ENCODE assay signal across 26 mouse cellular contexts in the genomic region with DNA sequence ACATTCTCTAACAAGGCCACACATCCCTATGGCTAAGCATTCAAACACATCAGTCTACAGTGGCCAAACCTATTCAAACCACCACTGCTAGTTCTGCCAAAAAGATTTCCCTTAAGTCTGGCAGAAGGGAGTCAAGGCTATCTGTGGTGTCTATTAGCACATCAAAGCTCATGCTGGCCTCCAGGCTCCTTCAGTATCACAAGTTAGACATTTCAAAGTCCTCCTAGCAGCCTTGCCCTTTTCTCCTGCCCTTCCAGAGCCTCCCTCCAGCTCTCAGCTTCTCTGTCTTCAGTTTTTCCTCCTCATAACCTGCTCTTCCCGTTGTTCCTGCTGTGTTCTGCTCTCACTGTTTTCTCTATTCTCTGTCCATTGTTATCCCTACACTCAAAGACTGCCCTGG.
"Had no signal": no experiment of that assay in that cellular context is flagged by ENCODE, and none has a peak within 500 bp of the region (broad histone marks: within the 10 kb centered on the region; RNA-seq: fewer than 3 reads in every experiment).

No protein-coding gene starts in this region.

- H3K9ac ChIP-seq: heart, embryonic 12.5 days; hindbrain, embryonic 12.5 days; hindbrain, embryonic 14.5 days; intestine, embryonic 15.5 days; limb, embryonic 12.5 days; liver, embryonic 13.5 days; liver, embryonic 15.5 days had no signal

- ATAC-seq: hindbrain, embryonic 16.5 days; inflammation-experienced regulatory T-cells, adult 6 months; intestine, embryonic 15.5 days had no signal

- H3K27ac ChIP-seq: gastrocnemius, adult 2 months; heart, embryonic 10.5 days; hindbrain, embryonic 10.5 days; hindbrain, embryonic 12.5 days; hindbrain, embryonic 14.5 days; intestine, embryonic 15.5 days; layer of hippocampus, adult 2 months; left cerebral cortex, adult 2 months; limb, embryonic 10.5 days; limb, embryonic 12.5 days; liver, embryonic 13.5 days; liver, embryonic 15.5 days had no signal

- H3K36me3 ChIP-seq: heart, embryonic 10.5 days; heart, embryonic 12.5 days; hindbrain, embryonic 10.5 days; hindbrain, embryonic 12.5 days; intestine, embryonic 15.5 days; limb, embryonic 10.5 days; limb, embryonic 12.5 days; liver, embryonic 13.5 days; liver, embryonic 15.5 days had no signal

- H3K4me2 ChIP-seq: heart, embryonic 12.5 days; hindbrain, embryonic 12.5 days; hindbrain, embryonic 14.5 days; intestine, embryonic 15.5 days; limb, embryonic 12.5 days; liver, embryonic 11.5 days; liver, embryonic 13.5 days; liver, embryonic 15.5 days had no signal

- DNase-seq: gastrocnemius, adult 2 months; gastrocnemius, postnatal 10 days; gastrocnemius, postnatal 25 days; heart, postnatal 10 days; heart, postnatal 4 days; kidney, adult 18-20 months; kidney, adult 8-10 months; kidney, postnatal 10 days; kidney, postnatal 25 days; kidney, postnatal 4 days; liver; liver, embryonic 13.5 days had no signal

- H3K9me3 ChIP-seq: heart, embryonic 10.5 days; heart, embryonic 12.5 days; hindbrain, embryonic 10.5 days; hindbrain, embryonic 12.5 days; intestine, embryonic 15.5 days; limb, embryonic 10.5 days; limb, embryonic 12.5 days; liver, embryonic 13.5 days; liver, embryonic 15.5 days had no signal

- H3K27me3 ChIP-seq: heart, embryonic 12.5 days; hindbrain, embryonic 12.5 days; intestine, embryonic 15.5 days; limb, embryonic 12.5 days; liver, embryonic 13.5 days; liver, embryonic 15.5 days had no signal

- H3K4me3 ChIP-seq: gastrocnemius, adult 2 months; heart, embryonic 10.5 days; heart, embryonic 12.5 days; hindbrain, embryonic 10.5 days; hindbrain, embryonic 12.5 days; intestine, embryonic 15.5 days; layer of hippocampus, adult 2 months; left cerebral cortex, adult 2 months; limb, embryonic 10.5 days; limb, embryonic 12.5 days; liver, embryonic 13.5 days; liver, embryonic 15.5 days had no signal
